In genomic region chr1:131600314-131600713, GRCm38 (mm10) we compare ENCODE assay signal across 13 mouse cellular contexts. TPM values are rescaled to one million over a fixed set of nuclear protein-coding genes. Genes with fewer than 3 reads are reported as not detected.
DNase-seq lines count a peak whose midpoint lies in the region.
"Had no signal": no experiment of that assay in that cellular context is flagged by ENCODE, and none has a peak within 500 bp of the region (broad histone marks: within the 10 kb centered on the region; RNA-seq: fewer than 3 reads in every experiment).

No protein-coding gene starts in this region.

- no peak overlapping the region for H3K27ac ChIP-seq in embryonic facial prominence, embryonic 10.5 days (replicated peaks)
- H3K27ac ChIP-seq: forebrain, embryonic 15.5 days; heart, embryonic 13.5 days had no signal

- peaks cover 4% of the 10 kb centered on the region; the same call in 1 of the 2 replicates for H3K4me1 ChIP-seq in embryonic facial prominence, embryonic 10.5 days
- H3K4me1 ChIP-seq: forebrain, embryonic 15.5 days had no signal

- DNase-seq in kidney, adult 9 months: peak; percentile 4
- DNase-seq in kidney, adult 18-20 months: no peak
- DNase-seq in thymus, postnatal 14 days: peak; percentile 24
- DNase-seq in thymus, adult 18-20 months: no peak
- peak; percentile 17 for DNase-seq in embryonic facial prominence, embryonic 10.5 days (ENCODE audit: low spot score)
- peak; percentile 56 for DNase-seq in thymus, postnatal 4 days
- no peak for DNase-seq in cerebellum, postnatal 4 days (ENCODE audit: low spot score in 2 of 2)
- no peak for DNase-seq in T-cell, adult 2 months (ENCODE audit: low spot score)
- DNase-seq: left cerebral cortex, postnatal 4 days had no signal

- no peaks in the 10 kb centered on the region for H3K36me3 ChIP-seq in embryonic facial prominence, embryonic 10.5 days (replicated peaks)
- H3K36me3 ChIP-seq: forebrain, embryonic 15.5 days; heart, embryonic 13.5 days had no signal

- peaks cover 23% of the 10 kb centered on the region for H3K27me3 ChIP-seq in embryonic facial prominence, embryonic 10.5 days (replicated peaks; ENCODE audit: low read depth, poor library complexity, severe bottlenecking)
- H3K27me3 ChIP-seq: forebrain, embryonic 15.5 days had no signal

- H3K9me3 ChIP-seq in embryonic facial prominence, embryonic 10.5 days: no peaks in the 10 kb centered on the region
- H3K9me3 ChIP-seq: forebrain, embryonic 15.5 days; heart, embryonic 13.5 days had no signal

- WGBS in embryonic facial prominence, embryonic 10.5 days: 36% methylated on average over 11 of the region's 11 CpGs

- H3K4me3 ChIP-seq in embryonic facial prominence, embryonic 10.5 days: no peak overlapping the region
- H3K4me3 ChIP-seq: forebrain, embryonic 15.5 days; heart, embryonic 13.5 days had no signal

RNA-seq across cellular contexts. Expression of gene Avpr1b, which starts 1.3 kb away (rescaled TPM):
- 0.08 TPM in 1 of 2 replicates, not detected in the other for polyA plus RNA-seq in embryonic facial prominence, embryonic 10.5 days (2016; fragmentation: Nextera tagmentation; extraction: Ambion mirVana)
- polyA plus RNA-seq: embryonic facial prominence, embryonic 11.5 days; forebrain, embryonic 15.5 days; heart, embryonic 13.5 days; neural tube, embryonic 11.5 days had no signal

RNA-seq across cellular contexts. Expression of gene Ctse, which starts 37.8 kb away (rescaled TPM):
- 0.06 TPM in 1 of 2 replicates, not detected in the other for polyA plus RNA-seq in embryonic facial prominence, embryonic 10.5 days (2016; fragmentation: Nextera tagmentation; extraction: Ambion mirVana)
- polyA plus RNA-seq: forebrain, embryonic 15.5 days had no signal

Comparison
In these comparisons a context has a peak if more than half of its experiments do, and no peak if none do; other contexts are left out.
1. DNase-seq: peak in kidney, adult 9 months (single experiment), thymus, postnatal 14 days (single experiment), embryonic facial prominence, embryonic 10.5 days (single experiment) and thymus, postnatal 4 days (single experiment); none in kidney, adult 18-20 months (single experiment), thymus, adult 18-20 months (0 of 2), cerebellum, postnatal 4 days (0 of 2) and T-cell, adult 2 months (single experiment).